Mouse (Mus musculus): ENCODE measurements at regions not wholly inside any gene's neighbourhood (a gene's known extent, or its start where the extent isn't known, plus 50 kb on each side); places are given as distances from the start of the nearest gene placed in this dataset.

GRCm38 (mm10) chr3:52708301-52708700 is 308.7 kb downstream of the Cog6 start:
- TF ChIP-seq CTCF (IDR thresholded peaks at IDR 0.05; ENCODE audit: low read depth) (no peak), EP300 (IDR thresholded peaks at IDR 0.05; ENCODE audit: low read depth) (no peak)
